Mouse (Mus musculus): ENCODE measurements around the gene Vsx1.

Gene Vsx1

GRCm38 (mm10) chr2:150689223-150689800 lies at the start of gene Vsx1:
Gene Vsx1 (minus strand): TSS chr2:150689360.
- no peaks in the 10 kb centered on the region for H3K36me3 ChIP-seq (ENCODE audit: insufficient read depth, low read length)
- TF ChIP-seq NANOG (IDR thresholded peaks at IDR 0.05; ENCODE audit: borderline replicate concordance, low read length) (no peak), POU5F1 (IDR thresholded peaks at IDR 0.05; ENCODE audit: borderline replicate concordance, low read length) (no peak), CTCF (conservative IDR thresholded peaks at IDR 0.05; ENCODE audit: low read length) (no peak)
- H3K9me3 ChIP-seq (ENCODE audit: low read length), result peaks cover 5% of the 10 kb centered on the region; the same call in 1 of the 2 replicates
- H3K27me3 ChIP-seq (ENCODE audit: insufficient read depth, low read length), result peaks cover 77% of the 10 kb centered on the region
- H3K4me1 ChIP-seq (replicated peaks; ENCODE audit: low read depth, low read length), result peaks cover 15% of the 10 kb centered on the region
- peak within 1 kb of the TSS; percentile 80 for H3K4me3 ChIP-seq (replicated peaks; ENCODE audit: low read length)

- Histone ChIP-seq H3K27me3 (ENCODE audit: insufficient read depth, low read length) (no peaks in the 10 kb centered on the region), H3K36me3 (ENCODE audit: insufficient read depth, low read length) (no peaks in the 10 kb centered on the region), H3K4me3 (replicated peaks; ENCODE audit: low read length) (no peak overlapping the region), H3K9me3 (ENCODE audit: low read length) (no peaks in the 10 kb centered on the region), H3K4me1 (replicated peaks; ENCODE audit: low read depth, low read length) (peaks cover 26% of the 10 kb centered on the region)
- no peak for TF ChIP-seq NANOG (IDR thresholded peaks at IDR 0.05; ENCODE audit: borderline replicate concordance, low read length)
- no peak for TF ChIP-seq CTCF (conservative IDR thresholded peaks at IDR 0.05; ENCODE audit: low read length)
- TF ChIP-seq POU5F1 (IDR thresholded peaks at IDR 0.05; ENCODE audit: borderline replicate concordance, low read length), result no peak
These were observed 48.7 kb upstream of the Vsx1 start for GRCm38 (mm10) chr2:150737881-150738280.

GRCm38 (mm10) chr2:150735756-150736576 lies 46.8 kb upstream of the Vsx1 start:
- Histone ChIP-seq H3K9me3 (ENCODE audit: low read length) (no peaks in the 10 kb centered on the region), H3K4me3 (replicated peaks; ENCODE audit: low read length) (peak overlapping the region; percentile 60), H3K4me1 (replicated peaks; ENCODE audit: low read depth, low read length) (peaks cover 26% of the 10 kb centered on the region), H3K36me3 (ENCODE audit: insufficient read depth, low read length) (no peaks in the 10 kb centered on the region), H3K27me3 (ENCODE audit: insufficient read depth, low read length) (no peaks in the 10 kb centered on the region)
- no peak for TF ChIP-seq POU5F1 (IDR thresholded peaks at IDR 0.05; ENCODE audit: borderline replicate concordance, low read length)

- TF ChIP-seq NANOG (IDR thresholded peaks at IDR 0.05; ENCODE audit: borderline replicate concordance, low read length) (no peak), POU5F1 (IDR thresholded peaks at IDR 0.05; ENCODE audit: borderline replicate concordance, low read length) (no peak), CTCF (conservative IDR thresholded peaks at IDR 0.05; ENCODE audit: low read length) (no peak)
These were observed 23.1 kb upstream of the Vsx1 start for GRCm38 (mm10) chr2:150712167-150712674.

GRCm38 (mm10) chr2:150691481-150692170 lies 2.5 kb upstream of the Vsx1 start:
- peaks cover 12% of the 10 kb centered on the region for H3K4me1 ChIP-seq (replicated peaks; ENCODE audit: low read depth, low read length)
- H3K4me3 ChIP-seq (replicated peaks; ENCODE audit: low read length), result no peak overlapping the region
- peaks cover 63% of the 10 kb centered on the region for H3K27me3 ChIP-seq (ENCODE audit: insufficient read depth, low read length)
- TF ChIP-seq NANOG (IDR thresholded peaks at IDR 0.05; ENCODE audit: borderline replicate concordance, low read length) (no peak), POU5F1 (IDR thresholded peaks at IDR 0.05; ENCODE audit: borderline replicate concordance, low read length) (no peak), CTCF (conservative IDR thresholded peaks at IDR 0.05; ENCODE audit: low read length) (no peak)
- H3K36me3 ChIP-seq (ENCODE audit: insufficient read depth, low read length), result no peaks in the 10 kb centered on the region
- peaks cover 5% of the 10 kb centered on the region; the same call in 1 of the 2 replicates for H3K9me3 ChIP-seq (ENCODE audit: low read length)

More at GRCm38 (mm10) chr2:150712167-150712674, 23.1 kb upstream of the Vsx1 start:
- no peaks in the 10 kb centered on the region; the same call in 1 of the 2 replicates for H3K27me3 ChIP-seq (ENCODE audit: insufficient read depth, low read length)
- no peaks in the 10 kb centered on the region for H3K4me1 ChIP-seq (replicated peaks; ENCODE audit: low read depth, low read length)
- H3K4me3 ChIP-seq (replicated peaks; ENCODE audit: low read length), result no peak overlapping the region
- no peaks in the 10 kb centered on the region for H3K9me3 ChIP-seq (ENCODE audit: low read length)
- H3K36me3 ChIP-seq (ENCODE audit: insufficient read depth, low read length), result no peaks in the 10 kb centered on the region

GRCm38 (mm10) chr2:150690216-150690615 lies 1.1 kb upstream of the Vsx1 start:
- TF ChIP-seq NANOG (IDR thresholded peaks at IDR 0.05; ENCODE audit: borderline replicate concordance, low read length), result no peak
- TF ChIP-seq CTCF (conservative IDR thresholded peaks at IDR 0.05; ENCODE audit: low read length), result no peak
- TF ChIP-seq POU5F1 (IDR thresholded peaks at IDR 0.05; ENCODE audit: borderline replicate concordance, low read length), result no peak
- Histone ChIP-seq H3K4me1 (replicated peaks; ENCODE audit: low read depth, low read length) (peaks cover 12% of the 10 kb centered on the region), H3K27me3 (ENCODE audit: insufficient read depth, low read length) (peaks cover 76% of the 10 kb centered on the region), H3K9me3 (ENCODE audit: low read length) (peaks cover 5% of the 10 kb centered on the region; the same call in 1 of the 2 replicates), H3K36me3 (ENCODE audit: insufficient read depth, low read length) (no peaks in the 10 kb centered on the region), H3K4me3 (replicated peaks; ENCODE audit: low read length) (no peak overlapping the region)

- Histone ChIP-seq H3K27me3 (ENCODE audit: insufficient read depth, low read length) (peaks cover 77% of the 10 kb centered on the region), H3K4me1 (replicated peaks; ENCODE audit: low read depth, low read length) (peaks cover 17% of the 10 kb centered on the region), H3K36me3 (ENCODE audit: insufficient read depth, low read length) (no peaks in the 10 kb centered on the region), H3K4me3 (replicated peaks; ENCODE audit: low read length) (peak overlapping the region; percentile 80), H3K9me3 (ENCODE audit: low read length) (no peaks in the 10 kb centered on the region)
- no peak for TF ChIP-seq CTCF (conservative IDR thresholded peaks at IDR 0.05; ENCODE audit: low read length)
- TF ChIP-seq NANOG (IDR thresholded peaks at IDR 0.05; ENCODE audit: borderline replicate concordance, low read length), result no peak
- no peak for TF ChIP-seq POU5F1 (IDR thresholded peaks at IDR 0.05; ENCODE audit: borderline replicate concordance, low read length)
These were observed 496 bp downstream of the Vsx1 start for GRCm38 (mm10) chr2:150688541-150689186.
